Mouse (Mus musculus) CD4-positive naive resting alpha-beta T cell, adult 76 days (primary cell): ENCODE results near the gene Vmn1r235. TPM values are rescaled to one million over a fixed set of nuclear protein-coding genes. Genes with fewer than 3 reads are reported as not detected.

ENCODE experiments used
- total RNA-seq: library from RNA; stranded (reverse); gene quantifications from one replicate; pipeline ENCODE4 v1.2.4, GENCODE M21; 2023

Vmn1r235 gene
- total RNA-seq: not detected

DNA sequence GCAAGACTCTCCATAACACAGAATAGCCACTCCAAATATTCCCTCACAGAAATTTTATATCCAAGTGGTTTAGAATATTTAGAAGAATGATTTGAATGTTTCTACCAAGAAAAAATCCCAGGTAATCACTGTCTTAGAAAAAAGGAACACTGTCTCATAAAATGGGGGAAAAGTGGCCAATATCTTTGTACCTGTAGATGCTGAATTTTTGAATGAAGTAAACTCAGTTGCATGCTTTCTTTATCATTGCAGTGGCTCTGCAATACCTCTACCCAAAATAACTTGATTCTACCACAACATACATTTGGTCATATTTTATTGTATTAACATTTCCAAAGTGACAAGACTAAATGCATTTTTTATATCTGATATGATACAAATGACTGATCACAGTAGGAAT lies at the start of gene Vmn1r235:
TSS of gene Vmn1r235 (plus strand) at position 301 of the 400 bp plus-strand sequence.

DNA sequence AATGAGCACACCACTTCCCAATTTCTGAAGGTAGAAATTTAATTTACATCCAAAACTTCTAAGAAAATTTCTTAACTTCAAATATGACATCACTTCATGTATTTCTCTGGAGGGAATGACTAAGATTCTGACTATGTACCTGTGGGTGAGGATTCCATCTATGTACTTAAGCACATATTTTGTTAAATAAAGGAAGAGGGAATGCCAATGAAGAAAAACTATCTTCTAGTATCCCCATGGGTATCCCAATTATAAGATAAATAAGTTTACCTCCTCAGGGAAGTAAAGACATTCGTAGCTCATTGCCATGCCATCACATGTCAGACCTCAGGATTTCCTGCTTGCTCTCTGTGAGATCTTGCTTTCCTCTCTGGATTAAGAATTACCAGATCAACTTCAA lies 30.4 kb upstream of the Vmn1r235 start, which contains the start of gene Vmn1r234:
TSS of gene Vmn1r234 (plus strand) at position 301 of the 400 bp plus-strand sequence.

DNA sequence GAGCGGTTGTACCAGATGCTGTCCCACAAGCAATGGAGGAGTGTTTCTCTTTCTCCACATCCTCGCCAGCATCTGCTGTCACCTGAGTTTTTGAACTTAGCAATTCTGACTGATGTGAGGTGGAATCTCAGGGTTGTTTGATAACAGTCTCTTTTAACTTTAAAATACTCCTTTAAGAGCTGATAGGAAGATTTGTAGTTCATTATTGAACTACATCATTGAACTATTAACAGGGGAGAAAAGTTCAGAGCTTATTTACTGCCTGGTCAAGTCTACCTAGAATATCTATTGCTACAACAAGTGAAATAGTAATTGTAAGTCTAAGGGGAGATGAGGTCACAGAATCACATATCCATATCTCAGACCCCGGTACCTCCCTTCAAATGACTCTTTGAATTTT lies 26.4 kb downstream of the Vmn1r235 start, which contains the start of gene Vmn1r236:
TSS of gene Vmn1r236 (plus strand) at position 301 of the 400 bp plus-strand sequence.

DNA sequence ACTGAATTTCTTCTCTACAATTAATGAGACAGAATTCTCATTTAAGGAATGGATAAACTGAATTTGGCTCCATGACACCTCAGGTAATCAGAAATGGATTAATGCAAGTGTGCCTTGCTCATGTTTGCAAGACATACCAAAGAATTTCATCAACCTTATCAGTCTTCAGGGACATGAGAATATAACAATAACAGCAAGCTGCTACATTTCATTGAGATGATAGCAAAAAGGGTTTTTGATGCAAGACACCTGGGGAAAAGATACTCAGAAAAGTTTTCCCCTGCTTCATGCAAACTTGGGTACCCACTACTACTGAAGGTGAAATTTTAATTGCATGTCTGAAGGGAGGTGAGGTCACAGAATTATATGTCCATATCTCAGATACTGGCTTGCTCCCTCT lies 55.4 kb downstream of the Vmn1r235 start, which contains the start of gene Vmn1r237:
TSS of gene Vmn1r237 (plus strand) at position 301 of the 400 bp plus-strand sequence.

Other genes with a start within 250 kb of the Vmn1r235 start
- gene Zfp160, start 247.5 kb upstream of the Vmn1r235 start, total RNA-seq: 11.2 TPM
- gene Vmn1r234, start 30.3 kb upstream of the Vmn1r235 start, total RNA-seq: not detected
- gene Vmn1r236, start 26.5 kb downstream of the Vmn1r235 start, total RNA-seq: not detected
- not detected for gene Vmn1r237, start 55.5 kb downstream of the Vmn1r235 start, total RNA-seq
- gene Zfp677, start 127.3 kb downstream of the Vmn1r235 start, total RNA-seq: 6.3 TPM
- gene Zfp54, start 166.8 kb downstream of the Vmn1r235 start, total RNA-seq: 1.8 TPM
- 25.6 TPM for gene Zfp51, start 194.0 kb downstream of the Vmn1r235 start, total RNA-seq
- gene Zfp53, start 232.6 kb downstream of the Vmn1r235 start, total RNA-seq: 35.9 TPM